Comparison of ENCODE assay signal across 23 mouse cellular contexts in the genomic region with DNA sequence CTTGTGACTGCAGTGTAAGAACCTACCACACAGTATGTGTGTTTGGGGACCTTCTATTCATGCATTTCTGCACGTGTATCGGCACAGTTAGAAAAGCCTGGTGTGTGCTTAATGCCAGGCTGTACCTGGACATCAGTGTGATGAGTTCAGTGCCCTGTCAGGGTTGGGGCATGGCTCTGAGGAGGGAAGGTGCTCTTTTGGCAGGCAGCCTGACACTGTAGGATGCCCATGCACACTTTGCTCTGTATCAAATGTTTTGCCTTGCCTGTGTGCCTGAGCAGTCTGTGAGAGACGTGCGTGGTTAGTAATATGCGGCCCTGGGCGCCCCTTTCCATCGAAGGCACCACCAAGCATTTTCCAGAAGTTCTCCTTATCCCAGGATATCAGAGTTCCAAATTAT.
DNase-seq lines count a peak whose midpoint lies in the region; ATAC-seq lines count a peak whose summit lies in the region.
"Had no signal": no experiment of that assay in that cellular context is flagged by ENCODE, and none has a peak within 500 bp of the region (broad histone marks: within the 10 kb centered on the region; RNA-seq: fewer than 3 reads in every experiment).

No protein-coding gene starts in this region.

- peak; percentile 49 for DNase-seq in cerebellum, adult 11-12 months
- no peak for DNase-seq in cerebellum, adult 8-10 months
- peak; percentile 54 for DNase-seq in cerebellum, adult 9-10 months
- no peak for DNase-seq in forebrain, embryonic 14.5 days (ENCODE audit: low spot score)
- peak; percentile 42 for DNase-seq in brain, adult 2 months (ENCODE audit: low read depth, low spot score)
- DNase-seq: adrenal gland, adult 8-10 months; adrenal gland, postnatal 25 days; gastrocnemius, adult 2 months; gastrocnemius, postnatal 14 days; heart, adult 11 months; kidney, adult 11 months; kidney, adult 8-10 months had no signal

- H3K4me1 ChIP-seq in forebrain, embryonic 14.5 days (ENCODE audit: control insufficient read depth, insufficient read depth, low read length) = peaks cover 13% of the 10 kb centered on the region
- H3K4me1 ChIP-seq in forebrain, embryonic 12.5 days = peaks cover 38% of the 10 kb centered on the region
- H3K4me1 ChIP-seq in hindbrain, embryonic 16.5 days (ENCODE audit: control insufficient read depth, insufficient read depth, low read depth, low read length) = peaks cover 18% of the 10 kb centered on the region

- H3K9me3 ChIP-seq in forebrain, embryonic 14.5 days (replicated peaks; ENCODE audit: control insufficient read depth, low read length) = no peaks in the 10 kb centered on the region
- no peaks in the 10 kb centered on the region for H3K9me3 ChIP-seq in forebrain, embryonic 12.5 days
- no peaks in the 10 kb centered on the region for H3K9me3 ChIP-seq in hindbrain, embryonic 16.5 days (ENCODE audit: control insufficient read depth, low read length)
- H3K9me3 ChIP-seq: embryonic facial prominence, embryonic 12.5 days; embryonic facial prominence, embryonic 15.5 days; hindbrain, embryonic 12.5 days; hindbrain, embryonic 15.5 days; intestine, embryonic 15.5 days had no signal

- H3K4me2 ChIP-seq in forebrain, embryonic 14.5 days (ENCODE audit: low read length) = no peak overlapping the region
- H3K4me2 ChIP-seq in forebrain, embryonic 12.5 days = no peak overlapping the region
- H3K4me2 ChIP-seq in hindbrain, embryonic 16.5 days (ENCODE audit: low read length) = no peak overlapping the region
- H3K4me2 ChIP-seq: embryonic facial prominence, embryonic 12.5 days; embryonic facial prominence, embryonic 15.5 days; heart, embryonic 11.5 days; hindbrain, embryonic 12.5 days; hindbrain, embryonic 15.5 days; intestine, embryonic 15.5 days had no signal

- H3K27ac ChIP-seq in forebrain, embryonic 14.5 days (ENCODE audit: low read depth, low read length) = no peak overlapping the region
- H3K27ac ChIP-seq in forebrain, embryonic 12.5 days = no peak overlapping the region
- no peak overlapping the region for H3K27ac ChIP-seq in hindbrain, embryonic 16.5 days (ENCODE audit: low read depth, low read length)
- H3K27ac ChIP-seq: embryonic facial prominence, embryonic 15.5 days; gastrocnemius, adult 2 months; hindbrain, embryonic 12.5 days; hindbrain, embryonic 15.5 days; intestine, embryonic 15.5 days had no signal

- ATAC-seq in cerebellum, adult (ENCODE audit: insufficient number of reproducible peaks, low FRiP score, low TSS enrichment) = no peak
- ATAC-seq in forebrain, embryonic 14.5 days = no peak
- ATAC-seq in forebrain, embryonic 12.5 days (ENCODE audit: low FRiP score) = no peak
- ATAC-seq in hindbrain, embryonic 16.5 days = no peak
- ATAC-seq: activated CD4-positive, CD25-positive, alpha-beta regulatory T cell, adult 4 months; forebrain, embryonic 16.5 days; intestine, embryonic 15.5 days had no signal

- H3K27me3 ChIP-seq in forebrain, embryonic 14.5 days (replicated peaks; ENCODE audit: control insufficient read depth, insufficient read depth, low read length) = no peaks in the 10 kb centered on the region
- no peaks in the 10 kb centered on the region for H3K27me3 ChIP-seq in forebrain, embryonic 12.5 days
- no peaks in the 10 kb centered on the region for H3K27me3 ChIP-seq in hindbrain, embryonic 16.5 days (replicated peaks; ENCODE audit: control insufficient read depth, insufficient read depth, low read length)
- H3K27me3 ChIP-seq: embryonic facial prominence, embryonic 12.5 days; embryonic facial prominence, embryonic 15.5 days; hindbrain, embryonic 12.5 days; hindbrain, embryonic 15.5 days; intestine, embryonic 15.5 days had no signal

- H3K36me3 ChIP-seq in forebrain, embryonic 14.5 days (ENCODE audit: control insufficient read depth, insufficient read depth, low read length) = no peaks in the 10 kb centered on the region
- H3K36me3 ChIP-seq in forebrain, embryonic 12.5 days (replicated peaks) = no peaks in the 10 kb centered on the region
- no peaks in the 10 kb centered on the region for H3K36me3 ChIP-seq in hindbrain, embryonic 16.5 days (ENCODE audit: control insufficient read depth, insufficient read depth, low read length)
- H3K36me3 ChIP-seq: embryonic facial prominence, embryonic 12.5 days; embryonic facial prominence, embryonic 15.5 days; hindbrain, embryonic 12.5 days; hindbrain, embryonic 15.5 days; intestine, embryonic 15.5 days had no signal

- WGBS in forebrain, embryonic 14.5 days = 87% methylated on average over 7 of the region's 7 CpGs
- 92% methylated on average over 7 of the region's 7 CpGs for WGBS in forebrain, embryonic 12.5 days
- 85% methylated on average over 7 of the region's 7 CpGs for WGBS in hindbrain, embryonic 16.5 days

- H3K9ac ChIP-seq in forebrain, embryonic 14.5 days (ENCODE audit: low read length) = 0 out of 2 replicates have a peak overlapping the region, but pooled peaks have one; percentile 13
- H3K9ac ChIP-seq in forebrain, embryonic 12.5 days = no peak overlapping the region
- no peak overlapping the region for H3K9ac ChIP-seq in hindbrain, embryonic 16.5 days (ENCODE audit: low read depth, low read length)
- H3K9ac ChIP-seq: embryonic facial prominence, embryonic 12.5 days; embryonic facial prominence, embryonic 15.5 days; hindbrain, embryonic 12.5 days; hindbrain, embryonic 15.5 days; intestine, embryonic 15.5 days had no signal

- no peak overlapping the region for H3K4me3 ChIP-seq in forebrain, embryonic 14.5 days (ENCODE audit: low read depth, low read length)
- H3K4me3 ChIP-seq in forebrain, embryonic 12.5 days (replicated peaks) = no peak overlapping the region
- no peak overlapping the region for H3K4me3 ChIP-seq in hindbrain, embryonic 16.5 days (ENCODE audit: low read length)
- H3K4me3 ChIP-seq: embryonic facial prominence, embryonic 12.5 days; embryonic facial prominence, embryonic 15.5 days; gastrocnemius, adult 2 months; hindbrain, embryonic 12.5 days; hindbrain, embryonic 15.5 days; intestine, embryonic 15.5 days had no signal

Comparison
In these comparisons a context has a peak if more than half of its experiments do, and no peak if none do; other contexts are left out.
1. DNase-seq: peak in cerebellum, adult 11-12 months (single experiment), cerebellum, adult 9-10 months (single experiment) and brain, adult 2 months (single experiment); none in cerebellum, adult 8-10 months (single experiment) and forebrain, embryonic 14.5 days (single experiment).